Mouse (Mus musculus) hindbrain, embryonic 14.5 days (tissue): Measurements from ENCODE around the gene Cryaa. TPM values are rescaled to one million over a fixed set of nuclear protein-coding genes. Genes with fewer than 3 reads are reported as not detected.
A peak's percentile ranks its signal among the peaks of the same experiment; 100 is the strongest.

ENCODE experiments used
- ATAC-seq: fragments of 200-750 bp; cut with Nextera tagmentation; 2 replicates; pipeline ENCODE4 v1.8.0; 2017; ENCODE audit warnings: moderate number of reproducible peaks, mild to moderate bottlenecking, moderate TSS enrichment, moderate library complexity; ENCODE audit not compliant: low FRiP score
- DNase-seq: peaks from one replicate; pipeline ENCODE4 v3.0.0-alpha.2; 2015; ENCODE audit warnings: low spot score
- H3K27ac ChIP-seq: fragments of 300-500 bp; sonication (generic); 2 replicates; pipeline ENCODE4 v1.5.1; 2014; ENCODE audit warnings: mild to moderate bottlenecking, moderate library complexity
- H3K27me3 ChIP-seq: fragments of 300-500 bp; sonication (generic); 2 replicates; pipeline ENCODE4 v1.6.1; 2014; ENCODE audit warnings: mild to moderate bottlenecking, low read length, mixed read lengths; ENCODE audit not compliant: control insufficient read depth, insufficient read depth
- H3K36me3 ChIP-seq: fragments of 300-500 bp; sonication (generic); replicated peaks from 2 replicates; pipeline ENCODE4 v1.6.1; 2014; ENCODE audit not compliant: control insufficient read depth, insufficient read depth
- H3K4me1 ChIP-seq: fragments of 300-500 bp; sonication (generic); replicated peaks from 2 replicates; pipeline ENCODE4 v1.6.1; 2014; ENCODE audit warnings: antibody characterized with exemption, low read length, mixed read lengths; ENCODE audit not compliant: control insufficient read depth, insufficient read depth
- H3K4me2 ChIP-seq: fragments of 300-500 bp; sonication (generic); replicated peaks from 2 replicates; pipeline ENCODE4 v1.6.1; 2014; ENCODE audit warnings: mild to moderate bottlenecking, moderate library complexity
- H3K4me3 ChIP-seq: fragments of 300-500 bp; sonication (generic); replicated peaks from 2 replicates; pipeline ENCODE4 v1.5.1; 2014; ENCODE audit warnings: mild to moderate bottlenecking, low read length
- H3K9ac ChIP-seq: fragments of 300-500 bp; sonication (generic); 2 replicates; pipeline ENCODE4 v1.6.1; 2014
- H3K9me3 ChIP-seq: fragments of 300-500 bp; sonication (generic); 2 replicates; pipeline ENCODE4 v1.6.1; 2016; ENCODE audit warnings: low read length; ENCODE audit not compliant: control insufficient read depth
- WGBS: fragments of 180-500 bp; shearing (Covaris S2); extraction: QIAGEN DNeasy Blood & Tissue Kit; methylation state at CpG from one replicate; pipeline ENCODE4 v1.1.7; 2014; 5-methylcytosine and 5-hydroxymethylcytosine counted together
- polyA plus RNA-seq: library from polyadenylated mRNA; unstranded; fragments of >200 nt; fragmentation: Nextera tagmentation; extraction: Ambion mirVana; gene quantifications from 2 replicates; pipeline ENCODE4 v1.2.1, GENCODE M21; 2014

Cryaa gene
- polyA plus RNA-seq, 1 experiment from 2014 or later: 0.20 TPM

GRCm38 (mm10) chr17:31657141-31657983 is 20.2 kb upstream of the Cryaa start:
- ATAC-seq (no peak), DNase-seq (no peak)
- Histone ChIP-seq H3K4me2 (peak overlapping the region; percentile 93), H3K4me1 (peaks cover 15% of the 10 kb centered on the region), H3K9me3 (no peaks in the 10 kb centered on the region), H3K9ac (peak overlapping the region; percentile 95), H3K4me3 (peak overlapping the region; percentile 98), H3K27me3 (no peaks in the 10 kb centered on the region), H3K36me3 (peaks cover 38% of the 10 kb centered on the region), H3K27ac (no peak overlapping the region)
- WGBS: 56% methylated on average over 12 of the region's 12 CpGs

GRCm38 (mm10) chr17:31658136-31658467 is 19.5 kb upstream of the Cryaa start:
- Histone ChIP-seq H3K4me3 (peak overlapping the region; percentile 98), H3K27me3 (no peaks in the 10 kb centered on the region), H3K9ac (peak overlapping the region; percentile 95), H3K27ac (peak overlapping the region; percentile 89), H3K4me1 (peaks cover 15% of the 10 kb centered on the region), H3K4me2 (peak overlapping the region; percentile 93), H3K9me3 (no peaks in the 10 kb centered on the region), H3K36me3 (peaks cover 30% of the 10 kb centered on the region)
- no peak for DNase-seq
- no peak for ATAC-seq
- WGBS: 1% methylated on average over 27 of the region's 27 CpGs

GRCm38 (mm10) chr17:31658468-31659185 is 19.0 kb upstream of the Cryaa start, which contains the start of gene U2af1:
Gene U2af1, minus strand, starts transcription at chr17:31658892.
- Histone ChIP-seq H3K4me1 (peaks cover 15% of the 10 kb centered on the region), H3K4me2 (peak within 1 kb of the TSS; percentile 93), H3K9ac (peak within 1 kb of the TSS; percentile 95), H3K27me3 (no peaks in the 10 kb centered on the region), H3K36me3 (peaks cover 25% of the 10 kb centered on the region), H3K9me3 (no peaks in the 10 kb centered on the region), H3K4me3 (peak within 1 kb of the TSS; percentile 98), H3K27ac (peak within 1 kb of the TSS; percentile 89)
- peak; percentile 99 for DNase-seq
- WGBS: under 1% methylated on average over 73 of the region's 77 CpGs
- peak; percentile 98 for ATAC-seq

DNA sequence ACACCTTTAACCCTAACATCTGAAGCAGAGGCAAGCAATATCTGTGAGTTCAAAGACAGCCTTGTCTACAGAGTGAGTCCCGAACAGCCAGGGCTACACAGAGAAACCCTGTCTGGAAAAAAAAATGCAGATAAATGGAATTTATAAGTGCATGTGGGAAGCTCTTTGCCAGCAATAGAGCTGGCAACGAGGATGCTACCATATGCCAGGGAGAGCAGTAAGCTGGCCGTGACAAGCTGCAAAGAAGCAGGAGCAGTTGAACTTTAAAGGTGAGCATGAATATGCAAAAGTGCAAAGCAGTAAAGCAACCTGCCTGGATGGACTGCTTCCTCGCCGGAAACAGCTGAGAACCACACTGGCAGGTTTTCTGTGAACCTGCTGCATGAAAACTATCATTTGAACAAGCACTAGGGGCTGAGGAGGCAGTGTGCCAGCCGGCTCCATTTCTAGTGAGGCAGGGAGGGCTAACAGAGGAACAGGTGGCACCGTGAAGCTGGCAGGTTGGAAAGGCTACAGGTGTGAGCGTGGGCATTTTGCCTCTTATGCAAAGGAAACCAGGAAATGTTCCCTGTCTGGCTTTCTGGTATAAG is 16.9 kb upstream of the Cryaa start:
- 76% methylated on average over 8 of the region's 8 CpGs for WGBS
- ATAC-seq: no peak

GRCm38 (mm10) chr17:31662855-31663254 is 14.8 kb upstream of the Cryaa start:
- ATAC-seq (no peak), DNase-seq (no peak)

More for the DNA sequence above, 16.9 kb upstream of the Cryaa start:
- no peak for DNase-seq
- Histone ChIP-seq H3K27me3 (no peaks in the 10 kb centered on the region), H3K27ac (no peak overlapping the region), H3K9ac (no peak overlapping the region; the same call in 1 of the 2 replicates), H3K4me3 (no peak overlapping the region), H3K4me1 (peaks cover 15% of the 10 kb centered on the region), H3K36me3 (peaks cover 4% of the 10 kb centered on the region; the same call in 1 of the 2 replicates), H3K4me2 (no peak overlapping the region), H3K9me3 (no peaks in the 10 kb centered on the region)

DNA sequence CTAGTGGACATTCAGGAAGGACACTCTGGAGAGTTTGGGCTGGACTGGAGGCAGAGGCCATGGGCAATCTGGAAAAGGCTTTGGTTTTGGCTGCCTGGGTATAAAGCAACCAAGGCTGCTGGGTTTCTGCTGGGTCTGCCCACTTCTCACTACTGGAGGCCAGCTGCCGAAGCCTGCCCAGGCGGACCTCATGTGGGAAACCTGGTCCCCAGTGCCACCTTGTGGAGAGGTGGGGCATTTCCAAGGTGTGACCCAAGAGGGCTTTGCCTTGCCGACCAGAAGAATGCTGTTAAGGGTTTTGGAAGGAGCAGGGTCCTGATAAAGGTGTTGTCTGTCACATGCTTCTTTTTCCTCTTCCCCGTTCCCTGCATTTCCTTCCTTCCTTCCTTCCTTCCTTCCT is 12.8 kb upstream of the Cryaa start:
- Histone ChIP-seq H3K4me2 (no peak overlapping the region), H3K27me3 (no peaks in the 10 kb centered on the region), H3K36me3 (no peaks in the 10 kb centered on the region), H3K4me3 (no peak overlapping the region), H3K9ac (no peak overlapping the region), H3K9me3 (no peaks in the 10 kb centered on the region), H3K4me1 (no peaks in the 10 kb centered on the region), H3K27ac (no peak overlapping the region)
- 21% methylated on average over 4 of the region's 4 CpGs for WGBS
- ATAC-seq (peak; percentile 69), DNase-seq (peak; percentile 75)

More at GRCm38 (mm10) chr17:31662855-31663254, 14.8 kb upstream of the Cryaa start:
- H3K27me3 ChIP-seq: no peaks in the 10 kb centered on the region
- 0 out of 2 replicates have a peak, but pooled peaks cover 6% of the 10 kb centered on the region for H3K4me1 ChIP-seq
- no peak overlapping the region for H3K4me3 ChIP-seq
- no peak overlapping the region for H3K4me2 ChIP-seq
- H3K9me3 ChIP-seq: no peaks in the 10 kb centered on the region
- no peak overlapping the region for H3K27ac ChIP-seq
- H3K36me3 ChIP-seq: no peaks in the 10 kb centered on the region
- no peak overlapping the region for H3K9ac ChIP-seq

- 84% methylated on average over 8 of the region's 9 CpGs for WGBS
- no peak overlapping the region for H3K4me2 ChIP-seq
- DNase-seq (no peak), ATAC-seq (no peak)
- H3K27me3 ChIP-seq: no peaks in the 10 kb centered on the region
- H3K4me3 ChIP-seq: no peak overlapping the region
- H3K9ac ChIP-seq: no peak overlapping the region
- H3K4me1 ChIP-seq: no peaks in the 10 kb centered on the region
- no peaks in the 10 kb centered on the region for H3K36me3 ChIP-seq
- H3K9me3 ChIP-seq: no peaks in the 10 kb centered on the region
- H3K27ac ChIP-seq: no peak overlapping the region
Observed at GRCm38 (mm10) chr17:31668306-31668705, 9.3 kb upstream of the Cryaa start.

DNA sequence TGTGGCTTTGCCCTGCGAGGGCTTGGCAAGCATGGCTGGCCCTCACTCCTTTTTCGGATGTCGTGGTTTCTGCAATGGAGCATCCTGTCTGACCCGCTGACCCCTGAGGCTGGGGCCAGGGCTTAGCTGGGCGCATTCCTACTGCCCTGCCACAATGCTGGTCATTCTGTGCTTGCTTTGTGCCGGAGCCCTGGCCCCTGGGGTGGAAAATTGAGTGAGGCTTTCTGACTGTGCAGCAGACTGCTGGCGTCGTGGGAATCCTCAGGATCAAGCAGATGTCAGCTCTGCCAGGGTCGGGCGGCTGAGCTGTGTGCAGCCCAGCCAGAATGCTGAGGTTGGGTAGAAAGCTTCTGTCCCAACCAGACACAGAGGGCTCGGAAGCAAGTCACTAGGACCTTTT is 7.4 kb upstream of the Cryaa start:
- H3K9ac ChIP-seq: no peak overlapping the region
- no peaks in the 10 kb centered on the region for H3K36me3 ChIP-seq
- H3K4me3 ChIP-seq: no peak overlapping the region
- ATAC-seq: no peak
- no peaks in the 10 kb centered on the region for H3K27me3 ChIP-seq
- no peaks in the 10 kb centered on the region for H3K4me1 ChIP-seq
- no peak overlapping the region for H3K27ac ChIP-seq
- WGBS: 10% methylated on average over 11 of the region's 11 CpGs
- no peaks in the 10 kb centered on the region for H3K9me3 ChIP-seq
- no peak overlapping the region for H3K4me2 ChIP-seq
- no peak for DNase-seq

DNA sequence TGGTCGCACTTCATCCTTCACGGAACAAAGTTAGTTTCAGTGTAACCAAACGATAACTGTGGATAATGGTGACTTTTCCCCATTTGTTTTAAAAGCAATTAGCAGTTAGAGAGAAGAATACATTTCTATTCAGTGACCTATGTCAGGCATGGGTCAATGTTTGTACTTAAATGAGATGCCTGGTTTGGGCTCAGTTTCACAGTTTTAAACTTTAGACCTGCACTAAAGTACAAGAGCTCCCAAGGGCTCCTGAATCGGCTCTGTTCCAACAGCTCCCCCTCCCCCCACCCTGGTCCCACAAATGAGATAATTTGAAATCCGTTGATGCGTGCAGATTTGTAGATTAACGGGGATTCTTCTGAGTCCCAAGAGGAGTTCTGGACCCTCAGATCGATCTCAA is 5.9 kb upstream of the Cryaa start:
- Histone ChIP-seq H3K4me1 (no peaks in the 10 kb centered on the region), H3K27ac (no peak overlapping the region), H3K27me3 (no peaks in the 10 kb centered on the region), H3K4me3 (no peak overlapping the region), H3K4me2 (no peak overlapping the region), H3K9me3 (no peaks in the 10 kb centered on the region), H3K36me3 (no peaks in the 10 kb centered on the region), H3K9ac (no peak overlapping the region)
- ATAC-seq: no peak
- DNase-seq: no peak
- WGBS: 54% methylated on average over 8 of the region's 8 CpGs
